Mouse (Mus musculus): ENCODE data around the gene Ifitm5. TPM values are rescaled to one million over a fixed set of nuclear protein-coding genes. Genes with fewer than 3 reads are reported as not detected.

Ifitm5 gene
- polyA plus RNA-seq, 1 experiment = not detected

DNA sequence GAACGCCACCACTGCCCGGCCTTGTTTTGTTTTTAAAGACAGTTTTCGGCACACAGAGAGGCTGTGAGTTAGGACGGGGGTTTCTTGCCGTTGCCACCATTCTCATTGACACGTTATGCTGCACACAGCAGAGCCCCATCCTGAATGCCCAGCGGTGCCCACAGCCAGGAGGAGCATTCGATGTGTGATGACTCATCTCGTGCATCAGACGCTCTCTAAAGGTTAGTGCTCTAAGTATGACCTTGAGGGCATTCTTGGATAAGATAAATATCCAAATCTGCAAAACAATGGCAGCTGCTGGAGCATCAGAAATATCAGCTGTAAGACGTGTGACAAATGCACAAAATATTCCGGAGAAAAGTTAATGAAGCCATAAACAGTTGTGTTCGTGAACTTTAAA lies 43.0 kb downstream of the Ifitm5 start:
- H3K4me3 ChIP-seq (replicated peaks) = no peak overlapping the region
- no peaks in the 10 kb centered on the region for H3K9me3 ChIP-seq
- peaks cover 3% of the 10 kb centered on the region for H3K27me3 ChIP-seq (replicated peaks)
- peaks cover under 1% of the 10 kb centered on the region for H3K36me3 ChIP-seq (replicated peaks; ENCODE audit: low read length)
- TF ChIP-seq FLI1 (IDR thresholded peaks at IDR 0.05; ENCODE audit: low read length) (no peak), GATA1 (IDR thresholded peaks at IDR 0.05; ENCODE audit: borderline replicate concordance, low read length) (no peak)
- peaks cover 55% of the 10 kb centered on the region for H3K4me1 ChIP-seq

DNA sequence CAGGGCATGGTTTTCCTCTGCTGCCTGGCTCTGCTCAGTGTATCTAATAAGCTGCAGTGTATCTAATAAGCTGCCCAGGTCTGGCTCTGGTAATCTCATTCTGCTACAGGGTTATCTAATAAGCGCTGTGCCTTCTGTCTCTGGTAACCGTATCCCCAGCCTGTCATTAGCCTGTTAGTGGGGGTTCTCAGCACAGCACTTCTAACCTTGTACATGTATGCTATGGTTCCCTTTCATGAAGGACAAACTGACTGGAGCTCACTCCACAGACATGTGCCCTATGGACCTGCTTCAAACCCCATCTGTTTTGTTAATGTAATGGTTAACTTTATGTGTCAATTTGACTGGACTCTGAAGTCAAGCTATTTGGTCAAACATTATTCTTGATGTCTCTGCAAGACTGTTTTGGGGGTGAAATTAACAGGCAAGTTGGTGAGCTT lies 44.4 kb downstream of the Ifitm5 start:
- peaks cover 8% of the 10 kb centered on the region for H3K36me3 ChIP-seq (replicated peaks; ENCODE audit: low read length)
- H3K9me3 ChIP-seq = no peaks in the 10 kb centered on the region
- H3K4me1 ChIP-seq = peaks cover 53% of the 10 kb centered on the region
- peaks cover 3% of the 10 kb centered on the region for H3K27me3 ChIP-seq (replicated peaks)
- no peak overlapping the region for H3K4me3 ChIP-seq (replicated peaks)
- TF ChIP-seq GATA1 (IDR thresholded peaks at IDR 0.05; ENCODE audit: borderline replicate concordance, low read length) (no peak), FLI1 (IDR thresholded peaks at IDR 0.05; ENCODE audit: low read length) (no peak)

DNA sequence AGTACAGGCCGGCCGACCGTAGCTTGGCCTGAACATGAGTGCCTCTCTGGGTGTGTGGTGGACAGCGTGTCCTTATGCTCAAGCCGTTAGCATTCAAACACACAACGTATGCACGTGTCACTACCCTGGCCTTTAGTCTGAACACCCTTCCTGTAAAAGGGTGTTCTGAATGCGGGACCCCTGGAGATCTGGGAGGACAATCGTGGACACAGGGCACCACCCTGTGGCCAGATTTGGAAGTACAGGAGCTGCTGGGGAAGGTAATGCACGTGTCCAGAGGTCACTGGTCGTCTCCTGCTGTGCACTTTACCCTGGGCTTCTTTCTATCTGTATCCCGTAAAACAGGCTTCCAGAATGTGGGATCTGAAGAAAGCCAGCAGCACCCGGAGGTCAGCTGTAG lies 46.9 kb downstream of the Ifitm5 start:
- no peak overlapping the region for H3K4me3 ChIP-seq (replicated peaks)
- H3K9me3 ChIP-seq = no peaks in the 10 kb centered on the region
- peaks cover 32% of the 10 kb centered on the region for H3K36me3 ChIP-seq (replicated peaks; ENCODE audit: low read length)

DNA sequence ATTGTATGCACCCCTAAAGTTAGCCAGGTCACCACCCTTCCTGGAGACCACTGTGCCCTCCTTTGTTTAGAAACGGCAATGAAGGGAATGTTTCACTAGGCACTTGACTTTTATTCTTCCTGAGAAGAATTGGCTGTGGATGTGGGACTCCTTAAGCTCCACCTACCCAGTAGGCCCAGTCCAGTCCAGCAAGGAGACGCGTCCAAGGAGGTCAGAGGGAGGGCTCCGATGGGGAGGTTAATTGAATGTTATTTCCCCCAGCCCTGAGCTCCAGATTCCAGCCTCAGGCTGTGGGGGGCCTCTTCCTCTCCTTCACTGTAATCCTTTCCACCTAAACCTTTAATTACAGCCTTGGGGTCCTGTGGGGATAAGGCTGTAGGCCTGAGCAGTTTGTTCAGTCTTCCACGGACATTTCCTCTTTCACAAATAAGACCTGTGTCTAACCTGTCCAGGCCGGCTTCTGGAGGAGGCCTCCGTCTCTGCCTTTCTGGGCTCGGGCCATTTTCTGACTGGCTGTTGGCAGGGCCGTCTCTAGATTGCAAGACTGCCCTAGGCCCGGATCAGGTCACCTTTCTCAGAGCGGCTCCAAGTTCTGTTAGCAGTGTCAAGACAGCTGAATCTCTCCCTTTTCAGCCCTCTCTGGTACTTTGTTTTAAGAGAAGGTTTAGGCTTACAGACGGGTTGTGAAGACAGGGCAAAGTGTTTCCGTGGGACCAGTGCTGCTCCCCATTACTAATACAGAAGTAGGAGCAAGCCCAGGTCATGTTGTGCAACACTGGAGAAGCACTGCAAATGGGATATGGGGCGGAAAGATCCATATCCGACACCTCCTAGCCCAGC lies 47.8 kb downstream of the Ifitm5 start:
- no peaks in the 10 kb centered on the region for H3K9me3 ChIP-seq
- no peak overlapping the region for H3K4me3 ChIP-seq (replicated peaks)
- H3K36me3 ChIP-seq (replicated peaks; ENCODE audit: low read length) = peaks cover 42% of the 10 kb centered on the region
- peaks cover 39% of the 10 kb centered on the region for H3K4me1 ChIP-seq
- H3K27me3 ChIP-seq (replicated peaks) = peaks cover 3% of the 10 kb centered on the region
- no peak for TF ChIP-seq FLI1 (IDR thresholded peaks at IDR 0.05; ENCODE audit: low read length)
- TF ChIP-seq GATA1 (IDR thresholded peaks at IDR 0.05; ENCODE audit: borderline replicate concordance, low read length) = no peak

More for the DNA sequence above, 46.9 kb downstream of the Ifitm5 start:
- Histone ChIP-seq H3K4me1 (peaks cover 41% of the 10 kb centered on the region), H3K27me3 (replicated peaks) (peaks cover 3% of the 10 kb centered on the region)
- TF ChIP-seq FLI1 (IDR thresholded peaks at IDR 0.05; ENCODE audit: low read length) (no peak), GATA1 (IDR thresholded peaks at IDR 0.05; ENCODE audit: borderline replicate concordance, low read length) (no peak)

DNA sequence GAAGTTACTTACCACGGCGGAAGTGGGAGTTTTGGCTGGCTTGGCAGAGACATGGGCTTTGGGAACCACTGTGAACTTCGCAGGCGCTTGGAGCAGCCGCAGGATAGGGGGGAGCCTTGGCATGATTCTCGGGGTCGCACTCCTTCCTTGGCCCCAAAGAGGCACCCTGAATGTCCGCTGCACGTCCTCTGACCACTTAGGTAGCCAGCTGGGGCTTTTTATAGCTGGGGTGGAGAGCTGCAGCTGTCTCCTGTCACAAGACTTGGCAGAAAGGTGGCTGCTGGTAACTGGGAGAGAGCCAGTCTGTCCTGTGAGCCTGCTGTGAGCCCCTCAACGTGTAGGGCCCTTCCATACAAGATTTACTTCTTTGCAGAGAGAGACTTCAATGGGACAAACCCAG lies 49.9 kb downstream of the Ifitm5 start, which contains the start of gene Cox8b:
Cox8b (minus strand) TSS at position 227 of the 400 bp plus-strand sequence.
- peaks cover 60% of the 10 kb centered on the region for H3K36me3 ChIP-seq (replicated peaks; ENCODE audit: low read length)
- no peak for TF ChIP-seq FLI1 (IDR thresholded peaks at IDR 0.05; ENCODE audit: low read length)
- TF ChIP-seq GATA1 (IDR thresholded peaks at IDR 0.05; ENCODE audit: borderline replicate concordance, low read length) = no peak

DNA sequence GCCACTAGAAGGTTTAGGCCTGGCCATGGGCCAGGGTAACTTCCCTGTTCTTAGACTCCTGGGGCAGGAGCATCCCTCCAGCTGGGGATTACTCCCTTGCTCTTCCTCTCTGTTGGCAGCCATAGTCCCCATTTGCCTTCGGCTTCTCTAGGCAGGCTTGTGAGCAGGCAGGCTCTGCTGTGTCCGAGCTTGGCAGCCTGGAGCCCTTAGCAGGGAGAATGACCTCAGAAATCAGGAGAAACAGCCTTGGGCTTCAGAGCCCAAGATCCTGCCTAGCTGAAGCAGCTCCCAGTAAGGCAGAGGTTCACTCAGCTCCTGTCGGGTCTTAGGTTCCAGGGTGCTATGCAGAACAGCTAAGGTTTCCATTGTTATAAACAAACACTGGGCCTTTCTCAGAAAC lies 51.0 kb downstream of the Ifitm5 start:
- no peaks in the 10 kb centered on the region for H3K27me3 ChIP-seq (replicated peaks)
- H3K9me3 ChIP-seq = no peaks in the 10 kb centered on the region
- peaks cover 69% of the 10 kb centered on the region for H3K36me3 ChIP-seq (replicated peaks; ENCODE audit: low read length)
- peaks cover 26% of the 10 kb centered on the region for H3K4me1 ChIP-seq
- no peak overlapping the region for H3K4me3 ChIP-seq (replicated peaks)
- no peak for TF ChIP-seq FLI1 (IDR thresholded peaks at IDR 0.05; ENCODE audit: low read length)
- no peak for TF ChIP-seq GATA1 (IDR thresholded peaks at IDR 0.05; ENCODE audit: borderline replicate concordance, low read length)

More for the DNA sequence above, 49.9 kb downstream of the Ifitm5 start, which contains the start of gene Cox8b:
- Histone ChIP-seq H3K27me3 (replicated peaks) (no peaks in the 10 kb centered on the region), H3K4me1 (peaks cover 30% of the 10 kb centered on the region), H3K9me3 (no peaks in the 10 kb centered on the region), H3K4me3 (replicated peaks) (no peak within 1 kb of the TSS)

Other genes with a start within 250 kb of the Ifitm5 start
- not detected in 2 replicates for gene Cyp2e1, start 186.6 kb downstream of the Ifitm5 start, polyA plus RNA-seq (2012; ENCODE audit: insufficient read depth, low replicate concordance)
- 0.38 TPM in 1 of 2 replicates, not detected in the other for gene Syce1, start 162.4 kb downstream of the Ifitm5 start, polyA plus RNA-seq (2012; ENCODE audit: insufficient read depth, low replicate concordance)
- 1.8 TPM in 1 of 2 replicates, not detected in the other for gene Zfp941, start 128.1 kb downstream of the Ifitm5 start, polyA plus RNA-seq (2012; ENCODE audit: insufficient read depth, low replicate concordance)
- not detected in 2 replicates for gene Urah, start 115.3 kb downstream of the Ifitm5 start, polyA plus RNA-seq (2012; ENCODE audit: insufficient read depth, low replicate concordance)
- gene Scgb1c1, start 104.7 kb downstream of the Ifitm5 start, polyA plus RNA-seq (2012; ENCODE audit: insufficient read depth, low replicate concordance) = 1.1 TPM in 1 of 2 replicates, not detected in the other
- gene Odf3, start 102.5 kb downstream of the Ifitm5 start, polyA plus RNA-seq (2012; ENCODE audit: insufficient read depth, low replicate concordance) = 0.13 TPM in 1 of 2 replicates, not detected in the other
- not detected in 2 replicates for gene Gm45785, start 94.0 kb downstream of the Ifitm5 start, polyA plus RNA-seq (2012; ENCODE audit: insufficient read depth, low replicate concordance)
- gene Ric8a, start 93.3 kb downstream of the Ifitm5 start, polyA plus RNA-seq (2012; ENCODE audit: insufficient read depth, low replicate concordance) = 57.2 and 112 TPM in 2 replicates
- gene Bet1l, start 92.7 kb downstream of the Ifitm5 start, polyA plus RNA-seq (2012; ENCODE audit: insufficient read depth, low replicate concordance) = 4.0 and 23.4 TPM in 2 replicates
- gene Psmd13, start 68.3 kb downstream of the Ifitm5 start, polyA plus RNA-seq (2012; ENCODE audit: insufficient read depth, low replicate concordance) = 16.6 and 130 TPM in 2 replicates
- gene Sirt3, start 68.0 kb downstream of the Ifitm5 start, polyA plus RNA-seq (2012; ENCODE audit: insufficient read depth, low replicate concordance) = 25.1 and 60.6 TPM in 2 replicates
- not detected in 2 replicates for gene Cox8b, start 49.8 kb downstream of the Ifitm5 start, polyA plus RNA-seq (2012; ENCODE audit: insufficient read depth, low replicate concordance)
- 18.0 and 21.3 TPM in 2 replicates for gene Nlrp6, start 29.4 kb downstream of the Ifitm5 start, polyA plus RNA-seq (2012; ENCODE audit: insufficient read depth, low replicate concordance)
- 6.6 and 7.4 TPM in 2 replicates for gene Pgghg, start 8.9 kb downstream of the Ifitm5 start, polyA plus RNA-seq (2012; ENCODE audit: insufficient read depth, low replicate concordance)
- gene Gm45717, start 5.6 kb upstream of the Ifitm5 start, polyA plus RNA-seq (2012; ENCODE audit: insufficient read depth, low replicate concordance) = not detected in 2 replicates
- 93.8 and 722 TPM in 2 replicates for gene Ifitm2, start 5.7 kb upstream of the Ifitm5 start, polyA plus RNA-seq (2012; ENCODE audit: insufficient read depth, low replicate concordance)
- 27.5 and 76.2 TPM in 2 replicates for gene Ifitm1, start 16.9 kb upstream of the Ifitm5 start, polyA plus RNA-seq (2012; ENCODE audit: insufficient read depth, low replicate concordance)
- gene Ifitm3, start 60.5 kb upstream of the Ifitm5 start, polyA plus RNA-seq (2012; ENCODE audit: insufficient read depth, low replicate concordance) = 28.6 and 151 TPM in 2 replicates
- gene Ifitm6, start 67.6 kb upstream of the Ifitm5 start, polyA plus RNA-seq (2012; ENCODE audit: insufficient read depth, low replicate concordance) = 0.91 TPM in 1 of 2 replicates, not detected in the other
- gene Gm17387, start 78.8 kb upstream of the Ifitm5 start, polyA plus RNA-seq (2012; ENCODE audit: insufficient read depth, low replicate concordance) = not detected in 2 replicates
- gene B4galnt4, start 110.8 kb upstream of the Ifitm5 start, polyA plus RNA-seq (2012; ENCODE audit: insufficient read depth, low replicate concordance) = 11.5 and 17.3 TPM in 2 replicates
- gene Pkp3, start 127.9 kb upstream of the Ifitm5 start, polyA plus RNA-seq (2012; ENCODE audit: insufficient read depth, low replicate concordance) = 2.5 and 3.0 TPM in 2 replicates
- gene Sigirr, start 150.3 kb upstream of the Ifitm5 start, polyA plus RNA-seq (2012; ENCODE audit: insufficient read depth, low replicate concordance) = 41.8 and 92.9 TPM in 2 replicates
- gene Ano9, start 167.5 kb upstream of the Ifitm5 start, polyA plus RNA-seq (2012; ENCODE audit: insufficient read depth, low replicate concordance) = not detected in 2 replicates
- gene Ptdss2, start 172.1 kb upstream of the Ifitm5 start, polyA plus RNA-seq (2012; ENCODE audit: insufficient read depth, low replicate concordance) = 32.9 and 81.5 TPM in 2 replicates
- 26.5 and 43.0 TPM in 2 replicates for gene Rnh1, start 222.6 kb upstream of the Ifitm5 start, polyA plus RNA-seq (2012; ENCODE audit: insufficient read depth, low replicate concordance)
- gene Hras, start 243.7 kb upstream of the Ifitm5 start, polyA plus RNA-seq (2012; ENCODE audit: insufficient read depth, low replicate concordance) = 51.3 and 84.0 TPM in 2 replicates
- 12.2 and 18.5 TPM in 2 replicates for gene Lrrc56, start 243.9 kb upstream of the Ifitm5 start, polyA plus RNA-seq (2012; ENCODE audit: insufficient read depth, low replicate concordance)

Data from megakaryocyte, embryonic 14.5 days (primary cell).